Comparison of ENCODE assay signal across 8 mouse cellular contexts in the genomic region with DNA sequence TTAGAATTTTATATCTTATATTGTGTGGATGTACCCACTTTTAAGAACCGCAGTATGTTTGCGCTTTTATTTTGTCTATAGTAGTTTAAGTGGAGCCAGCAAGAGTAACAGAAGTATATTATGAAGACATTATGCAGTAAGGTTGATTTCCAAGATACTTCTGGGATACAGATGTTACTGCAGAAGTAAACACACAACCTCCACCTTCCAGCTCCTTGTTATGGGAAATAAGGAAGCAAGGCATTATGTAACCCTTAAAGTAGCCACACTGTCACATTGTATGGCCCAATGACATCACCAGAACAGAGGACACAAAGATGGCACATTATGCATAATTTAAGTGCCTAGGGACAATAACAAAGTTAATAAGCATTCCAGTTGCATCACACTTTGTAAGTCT. TPM values are rescaled to one million over a fixed set of nuclear protein-coding genes. Genes with fewer than 3 reads are reported as not detected.
DNase-seq lines count a peak whose midpoint lies in the region; ATAC-seq lines count a peak whose summit lies in the region.

No protein-coding gene starts in this region.

- no peak for ATAC-seq in forebrain, embryonic 16.5 days
- ATAC-seq in midbrain, embryonic 11.5 days (ENCODE audit: low FRiP score): peak; percentile 28; the same call in 1 of the 2 replicates
- no peak for ATAC-seq in liver, embryonic 12.5 days
- ATAC-seq in stomach, embryonic 15.5 days (ENCODE audit: insufficient read depth, low FRiP score, low read depth): no peak

- intact Hi-C loops in gastrocnemius, postnatal 14 days (cut with DNase I; ENCODE audit: low total_unique reads): no loop called here

- DNase-seq in forebrain, embryonic 10.5 days (ENCODE audit: extremely low spot score, low spot score): no peak
- DNase-seq in midbrain, embryonic 11.5 days (ENCODE audit: low spot score, missing footprints): peak; percentile 83
- no peak for DNase-seq in midbrain, embryonic 10.5 days (ENCODE audit: low spot score)
- DNase-seq in gastrocnemius, postnatal 14 days: no peak
- no peak for DNase-seq in spleen, adult 18-20 months

- no peaks in the 10 kb centered on the region for H3K36me3 ChIP-seq in forebrain, embryonic 10.5 days (replicated peaks)
- no peaks in the 10 kb centered on the region for H3K36me3 ChIP-seq in forebrain, embryonic 16.5 days (ENCODE audit: control insufficient read depth, insufficient read depth)
- H3K36me3 ChIP-seq in midbrain, embryonic 11.5 days (ENCODE audit: control insufficient read depth, insufficient read depth, low read length): no peaks in the 10 kb centered on the region
- H3K36me3 ChIP-seq in midbrain, embryonic 10.5 days: no peaks in the 10 kb centered on the region
- H3K36me3 ChIP-seq in liver, embryonic 12.5 days: no peaks in the 10 kb centered on the region
- no peaks in the 10 kb centered on the region for H3K36me3 ChIP-seq in stomach, embryonic 15.5 days

- no peak overlapping the region for H3K27ac ChIP-seq in forebrain, embryonic 10.5 days
- H3K27ac ChIP-seq in forebrain, embryonic 16.5 days (ENCODE audit: low read length): no peak overlapping the region
- no peak overlapping the region for H3K27ac ChIP-seq in midbrain, embryonic 11.5 days (ENCODE audit: low read depth, low read length)
- H3K27ac ChIP-seq in midbrain, embryonic 10.5 days (replicated peaks): no peak overlapping the region
- H3K27ac ChIP-seq in liver, embryonic 12.5 days: no peak overlapping the region
- H3K27ac ChIP-seq in stomach, embryonic 15.5 days: no peak overlapping the region

- peaks cover 9% of the 10 kb centered on the region for H3K4me1 ChIP-seq in forebrain, embryonic 10.5 days
- H3K4me1 ChIP-seq in forebrain, embryonic 16.5 days (replicated peaks; ENCODE audit: control insufficient read depth, insufficient read depth, low read length): peaks cover 6% of the 10 kb centered on the region
- no peaks in the 10 kb centered on the region for H3K4me1 ChIP-seq in midbrain, embryonic 11.5 days (ENCODE audit: control insufficient read depth, insufficient read depth, low read length)
- peaks cover 11% of the 10 kb centered on the region for H3K4me1 ChIP-seq in midbrain, embryonic 10.5 days
- H3K4me1 ChIP-seq in liver, embryonic 12.5 days: 0 out of 2 replicates have a peak, but pooled peaks cover 8% of the 10 kb centered on the region
- H3K4me1 ChIP-seq in stomach, embryonic 15.5 days: 0 out of 2 replicates have a peak, but pooled peaks cover 2% of the 10 kb centered on the region

- peak overlapping the region; percentile 72; the same call in 1 of the 2 replicates for H3K4me3 ChIP-seq in forebrain, embryonic 10.5 days
- no peak overlapping the region for H3K4me3 ChIP-seq in forebrain, embryonic 16.5 days (replicated peaks; ENCODE audit: low read length)
- H3K4me3 ChIP-seq in midbrain, embryonic 11.5 days (ENCODE audit: low read depth, low read length): no peak overlapping the region
- H3K4me3 ChIP-seq in midbrain, embryonic 10.5 days: no peak overlapping the region
- H3K4me3 ChIP-seq in liver, embryonic 12.5 days: peak overlapping the region; percentile 65; the same call in 1 of the 2 replicates
- peak overlapping the region; percentile 70 for H3K4me3 ChIP-seq in stomach, embryonic 15.5 days (replicated peaks)

- no peak overlapping the region for H3K4me2 ChIP-seq in forebrain, embryonic 16.5 days (ENCODE audit: low read length)
- H3K4me2 ChIP-seq in midbrain, embryonic 11.5 days: peak overlapping the region; percentile 84
- H3K4me2 ChIP-seq in liver, embryonic 12.5 days: peak overlapping the region; percentile 90
- peak overlapping the region; percentile 87 for H3K4me2 ChIP-seq in stomach, embryonic 15.5 days

- H3K9me3 ChIP-seq in forebrain, embryonic 10.5 days: no peaks in the 10 kb centered on the region
- no peaks in the 10 kb centered on the region for H3K9me3 ChIP-seq in forebrain, embryonic 16.5 days (ENCODE audit: control insufficient read depth, low read length)
- no peaks in the 10 kb centered on the region for H3K9me3 ChIP-seq in midbrain, embryonic 11.5 days (ENCODE audit: control insufficient read depth, low read length)
- no peaks in the 10 kb centered on the region for H3K9me3 ChIP-seq in midbrain, embryonic 10.5 days (replicated peaks)
- H3K9me3 ChIP-seq in liver, embryonic 12.5 days (replicated peaks): no peaks in the 10 kb centered on the region
- H3K9me3 ChIP-seq in stomach, embryonic 15.5 days: no peaks in the 10 kb centered on the region

- H3K9ac ChIP-seq in forebrain, embryonic 16.5 days (replicated peaks; ENCODE audit: low read depth, low read length): no peak overlapping the region
- no peak overlapping the region for H3K9ac ChIP-seq in midbrain, embryonic 11.5 days (ENCODE audit: low read length)
- H3K9ac ChIP-seq in liver, embryonic 12.5 days: no peak overlapping the region
- no peak overlapping the region for H3K9ac ChIP-seq in stomach, embryonic 15.5 days

- WGBS in forebrain, embryonic 10.5 days: 95% methylated on average over 2 of the region's 2 CpGs
- 94% methylated on average over 2 of the region's 2 CpGs for WGBS in forebrain, embryonic 16.5 days
- whole genome bisulfite sequencing in midbrain, embryonic 11.5 days: 94% methylated on average over 2 of the region's 2 CpGs
- 90% methylated on average over 2 of the region's 2 CpGs for WGBS in midbrain, embryonic 10.5 days
- 74% methylated on average over 2 of the region's 2 CpGs for WGBS in liver, embryonic 12.5 days (ENCODE audit: insufficient replicate concordance)
- 83% methylated on average over 2 of the region's 2 CpGs for WGBS in stomach, embryonic 15.5 days

- no peaks in the 10 kb centered on the region for H3K27me3 ChIP-seq in forebrain, embryonic 10.5 days (ENCODE audit: poor library complexity, severe bottlenecking)
- no peaks in the 10 kb centered on the region for H3K27me3 ChIP-seq in forebrain, embryonic 16.5 days (replicated peaks; ENCODE audit: control insufficient read depth, insufficient read depth, low read length)
- no peaks in the 10 kb centered on the region for H3K27me3 ChIP-seq in midbrain, embryonic 11.5 days (ENCODE audit: control insufficient read depth, insufficient read depth, low read length)
- H3K27me3 ChIP-seq in midbrain, embryonic 10.5 days (ENCODE audit: low read depth, poor library complexity, severe bottlenecking): no peaks in the 10 kb centered on the region
- H3K27me3 ChIP-seq in liver, embryonic 12.5 days (replicated peaks): no peaks in the 10 kb centered on the region
- no peaks in the 10 kb centered on the region for H3K27me3 ChIP-seq in stomach, embryonic 15.5 days (replicated peaks)

RNA-seq across cellular contexts. Expression of a gene that starts 1.2 kb away (rescaled TPM):
- polyA plus RNA-seq in forebrain, embryonic 10.5 days (2016; fragmentation: Nextera tagmentation; extraction: Ambion mirVana): 0.63 and 1.1 TPM in 2 replicates
- 1.3 and 1.4 TPM in 2 replicates for polyA plus RNA-seq in forebrain, embryonic 16.5 days (2015; fragmentation: Nextera tagmentation; extraction: Ambion mirVana)
- 1.1 and 1.2 TPM in 2 replicates for polyA plus RNA-seq in midbrain, embryonic 11.5 days (2014; fragmentation: Nextera tagmentation; extraction: Ambion mirVana)
- 1.2 and 1.5 TPM in 2 replicates for polyA plus RNA-seq in midbrain, embryonic 10.5 days (2016; fragmentation: Nextera tagmentation; extraction: Ambion mirVana)
- 0.36 and 0.41 TPM in 2 replicates for polyA plus RNA-seq in liver, embryonic 12.5 days (2016; fragmentation: Nextera tagmentation; extraction: Ambion mirVana)
- 11.5 and 11.7 TPM in 2 replicates for polyA plus RNA-seq in stomach, embryonic 15.5 days (2015; fragmentation: Nextera tagmentation; extraction: Ambion mirVana)
- 1 to 10 TPM; 3.9 to 4.2 TPM for total RNA-seq in gastrocnemius, postnatal 14 days (2021)

Comparison
In these comparisons a context has a peak if more than half of its experiments do, and no peak if none do; other contexts are left out.
1. H3K4me3 ChIP-seq: peak in forebrain, embryonic 10.5 days (single experiment), liver, embryonic 12.5 days (single experiment) and stomach, embryonic 15.5 days (single experiment); none in forebrain, embryonic 16.5 days (single experiment), midbrain, embryonic 11.5 days (single experiment) and midbrain, embryonic 10.5 days (single experiment).